Mouse (Mus musculus) myocyte (in vitro differentiated cells): ENCODE results near the gene Thegl.
A peak's percentile ranks its signal among the peaks of the same experiment; 100 is the strongest.

Experiments used
- CEBPB ChIP-seq: IDR thresholded peaks from 2 replicates; pipeline ENCODE4 v1.6.1; 2011; ENCODE audit warnings: mild to moderate bottlenecking, moderate library complexity; ENCODE audit not compliant: poor library complexity, insufficient read depth, severe bottlenecking
- MYOD1 ChIP-seq, 3 experiments: IDR thresholded peaks; one replicate each; pipeline ENCODE4 v1.6.1; 2011; ENCODE audit warnings: control low read depth in 2 of 3, low read depth in 2 of 3, mild to moderate bottlenecking in 2 of 3, moderate library complexity in 1 of 3; ENCODE audit not compliant: insufficient read length in 2 of 3, control insufficient read depth in 1 of 3
- POLR2A ChIP-seq: IDR thresholded peaks from one replicate; pipeline ENCODE4 v1.6.1; 2011; ENCODE audit warnings: low read depth, mild to moderate bottlenecking, control low read depth, moderate library complexity; ENCODE audit not compliant: insufficient read length
- TCF12 ChIP-seq: IDR thresholded peaks from one replicate; pipeline ENCODE4 v1.6.1; 2011; ENCODE audit warnings: mild to moderate bottlenecking, control low read depth; ENCODE audit not compliant: poor library complexity, insufficient read depth, severe bottlenecking
- USF1 ChIP-seq: IDR thresholded peaks from one replicate; pipeline ENCODE4 v1.6.1; 2011; ENCODE audit warnings: low read depth, mild to moderate bottlenecking, control low read depth, moderate library complexity

DNA sequence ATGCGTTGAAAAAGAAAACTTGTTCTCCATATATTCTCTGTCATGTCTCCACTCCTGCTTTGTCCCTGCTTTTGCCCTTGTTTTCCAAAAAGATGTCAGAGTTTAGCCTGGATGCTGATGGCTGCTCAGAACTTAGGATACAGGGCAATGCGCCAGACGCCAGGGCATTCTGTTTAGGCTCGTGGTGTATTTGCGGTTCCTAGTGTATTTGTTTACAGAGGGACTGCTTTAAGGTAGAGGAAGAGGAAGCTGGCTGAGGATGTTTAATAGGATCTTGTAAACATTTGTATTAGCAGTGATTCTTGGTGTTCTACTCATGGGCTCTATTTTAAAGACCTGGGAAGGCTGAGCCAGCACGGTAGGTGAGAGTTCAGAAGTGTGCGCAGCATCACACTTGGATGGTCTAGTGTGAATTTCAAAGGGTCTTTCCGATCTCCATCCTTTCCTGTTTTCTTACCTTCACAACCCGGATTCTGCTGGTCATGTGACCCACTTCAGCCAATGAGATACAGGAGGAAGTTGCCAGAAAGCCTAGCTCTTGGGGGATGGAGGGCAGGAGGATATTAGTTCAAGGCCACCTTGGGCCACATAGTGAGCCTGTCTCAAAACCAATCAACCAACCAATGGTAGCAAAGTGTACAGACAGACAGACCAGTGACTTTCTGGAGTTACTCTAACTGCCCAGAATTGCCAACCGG is 70.1 kb downstream of the Thegl start:
- TF ChIP-seq USF1 (peak; percentile 35), POLR2A (no peak), MYOD1 (IDR thresholded peaks at IDR 0.05; ENCODE audit: control insufficient read depth in 1 of 3, insufficient read length in 2 of 3, low read depth in 2 of 3) (no peak), TCF12 (no peak), CEBPB (no peak)
